Mouse (Mus musculus) erythroblast, adult 5-6 weeks (primary cell): ENCODE measurements around the gene Car15. TPM values are rescaled to one million over a fixed set of nuclear protein-coding genes. Genes with fewer than 3 reads are reported as not detected.

Source experiments
- ATAC-seq: replicated peaks from 2 replicates; pipeline ENCODE4 v1.8.0; 2016; ENCODE audit warnings: moderate number of reproducible peaks, mild to moderate bottlenecking, moderate TSS enrichment, inconsistent platforms; ENCODE audit not compliant: poor library complexity, low FRiP score, severe bottlenecking
- total RNA-seq, 2 experiments: library from RNA; stranded (forward) in 1 of 2; stranded (reverse) in 1 of 2; fragments of 150-400 nt in 1 of 2; fragments of 200-764, 138-1000 nt in 1 of 2; gene quantifications; 2 replicates each; pipeline versions ENCODE4 v1.2.3 to v1.2.4; 2015 to 2017; ENCODE audit warnings: low replicate concordance in 2 of 2

Car15 gene
- total RNA-seq, 2 experiments from 2014 or later, result 1.3 TPM; not detected in 1

DNA sequence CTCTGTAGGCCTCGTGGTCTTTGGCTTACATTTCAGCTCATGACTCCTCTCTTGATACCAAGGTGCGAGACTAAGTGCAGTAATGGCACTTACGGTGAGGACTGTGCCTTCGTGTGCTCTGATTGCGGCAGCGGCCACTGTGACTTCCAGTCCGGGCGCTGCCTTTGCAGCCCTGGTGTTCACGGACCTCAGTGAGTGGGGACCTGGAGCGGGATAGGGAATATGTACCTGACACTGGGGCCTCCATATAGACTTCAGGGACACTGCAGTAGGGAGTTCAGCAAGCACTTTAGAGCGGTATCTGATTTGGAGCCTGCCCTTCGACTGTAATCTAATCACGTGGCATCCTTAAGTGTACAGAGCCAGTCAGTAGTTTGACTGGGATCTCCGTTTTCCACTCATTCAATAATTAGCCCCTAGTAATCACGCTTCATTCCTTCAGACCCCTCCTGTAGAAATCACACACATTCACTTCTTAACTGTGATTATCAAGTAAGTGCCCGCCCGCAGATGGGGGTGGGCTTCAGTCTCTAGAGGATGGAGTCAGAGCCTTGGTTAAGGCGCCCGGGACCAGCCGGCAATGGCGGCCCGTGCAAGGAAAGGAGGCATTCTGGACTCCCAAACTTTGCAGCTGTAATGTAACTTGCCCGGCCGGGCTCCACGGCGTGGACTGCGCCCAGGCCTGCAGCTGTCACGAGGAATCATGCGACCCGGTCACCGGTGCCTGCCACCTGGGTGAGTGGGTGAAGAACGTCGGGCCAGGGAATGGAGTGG lies 34.3 kb downstream of the Car15 start:
- ATAC-seq, result no peak

DNA sequence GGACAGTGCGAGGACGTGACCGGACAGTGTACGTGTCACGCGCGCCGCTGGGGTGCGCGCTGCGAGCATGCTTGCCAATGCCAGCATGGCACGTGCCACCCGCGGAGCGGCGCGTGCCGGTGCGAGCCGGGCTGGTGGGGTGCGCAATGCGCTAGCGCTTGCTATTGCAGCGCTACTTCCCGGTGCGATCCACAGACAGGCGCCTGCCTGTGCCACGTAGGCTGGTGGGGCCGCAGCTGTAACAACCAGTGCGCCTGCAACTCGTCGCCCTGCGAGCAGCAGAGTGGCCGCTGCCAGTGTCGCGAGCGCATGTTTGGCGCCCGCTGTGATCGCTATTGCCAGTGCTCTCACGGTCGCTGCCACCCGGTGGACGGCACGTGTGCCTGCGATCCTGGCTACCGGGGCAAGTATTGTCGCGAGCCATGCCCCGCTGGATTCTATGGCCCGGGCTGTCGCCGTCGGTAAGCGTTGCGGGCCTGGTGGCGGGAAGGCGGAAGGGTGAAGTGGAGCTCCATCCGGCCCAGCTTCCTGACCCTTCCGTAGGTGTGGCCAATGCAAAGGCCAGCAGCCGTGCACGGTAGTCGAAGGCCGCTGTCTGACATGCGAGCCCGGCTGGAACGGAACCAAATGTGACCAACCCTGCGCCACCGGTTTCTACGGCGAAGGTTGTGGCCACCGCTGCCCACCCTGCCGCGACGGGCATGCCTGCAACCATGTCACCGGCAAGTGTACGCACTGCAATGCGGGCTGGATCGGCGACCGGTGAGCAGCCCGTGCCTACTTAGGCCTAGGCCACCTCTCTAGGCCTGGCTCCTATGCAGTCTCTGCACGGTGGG lies 35.1 kb downstream of the Car15 start:
- ATAC-seq, result no peak

DNA sequence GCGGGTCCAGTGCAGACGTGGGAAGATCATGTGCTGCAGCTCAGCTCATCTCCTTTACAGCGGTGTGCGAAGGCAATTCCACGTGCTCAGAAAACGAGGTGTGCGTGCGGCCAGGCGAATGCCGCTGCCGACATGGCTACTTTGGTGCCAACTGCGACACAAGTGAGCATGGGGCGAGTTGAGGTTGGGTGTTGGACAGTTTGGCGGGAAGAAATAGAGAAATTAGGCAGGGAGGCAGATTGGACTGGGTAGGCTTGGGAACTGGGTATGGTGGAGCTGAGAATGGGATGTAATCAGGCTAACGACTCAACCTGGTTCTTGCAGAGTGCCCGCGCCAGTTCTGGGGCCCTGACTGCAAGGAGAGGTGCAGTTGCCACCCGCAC lies 35.7 kb downstream of the Car15 start:
- no peak for ATAC-seq

DNA sequence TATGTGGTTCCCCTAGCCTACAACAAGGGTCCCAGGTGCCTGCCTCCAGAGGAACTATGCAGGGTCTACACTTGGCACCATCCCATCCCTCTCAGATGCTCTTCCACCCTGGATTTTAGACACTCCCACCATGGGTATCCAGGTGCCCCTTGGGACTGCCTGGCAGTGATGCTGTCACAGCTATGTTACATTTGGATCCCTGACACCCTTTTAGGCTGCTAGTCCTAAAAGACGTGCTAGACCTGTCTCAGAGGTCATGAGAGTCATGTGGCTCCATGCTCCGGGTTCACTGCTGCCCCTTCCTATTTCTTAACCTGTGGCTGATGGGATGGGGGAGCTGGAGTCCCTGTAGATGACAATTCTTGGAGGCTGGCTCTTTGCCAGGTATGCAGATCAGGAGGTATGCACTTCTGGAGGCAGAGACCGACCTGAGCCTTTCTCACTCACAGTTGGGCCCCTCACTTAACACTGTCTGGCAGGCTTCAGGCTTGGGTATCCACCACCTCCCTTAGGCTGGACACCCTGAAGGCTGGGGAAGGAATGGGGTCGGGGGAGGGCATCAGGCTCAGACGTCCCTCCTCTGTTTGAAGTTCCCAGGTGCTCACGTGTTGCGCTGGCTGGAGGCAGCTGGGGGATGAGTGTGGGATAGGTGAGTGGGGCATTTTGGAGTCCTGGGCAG lies 36.2 kb downstream of the Car15 start:
- ATAC-seq, result no peak

DNA sequence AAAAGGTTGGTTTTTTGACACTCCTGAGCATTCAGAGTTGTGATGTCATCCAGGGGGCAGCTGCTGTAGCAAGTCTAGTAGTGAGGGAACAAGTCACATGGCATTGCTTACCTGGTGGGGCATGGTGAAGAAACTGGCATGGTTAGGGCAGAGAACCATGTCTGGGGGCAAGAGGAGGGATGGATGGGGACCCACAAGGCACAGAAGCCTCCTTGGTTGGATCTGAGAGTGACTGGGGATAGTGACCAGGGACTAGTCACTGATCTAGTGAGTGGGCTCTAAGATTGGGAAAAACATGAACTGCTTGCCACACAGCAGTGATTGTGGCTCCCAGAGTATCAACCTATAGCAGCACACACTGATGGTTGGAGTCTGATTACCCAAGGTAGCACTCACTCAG lies 38.6 kb downstream of the Car15 start:
- no peak for ATAC-seq

DNA sequence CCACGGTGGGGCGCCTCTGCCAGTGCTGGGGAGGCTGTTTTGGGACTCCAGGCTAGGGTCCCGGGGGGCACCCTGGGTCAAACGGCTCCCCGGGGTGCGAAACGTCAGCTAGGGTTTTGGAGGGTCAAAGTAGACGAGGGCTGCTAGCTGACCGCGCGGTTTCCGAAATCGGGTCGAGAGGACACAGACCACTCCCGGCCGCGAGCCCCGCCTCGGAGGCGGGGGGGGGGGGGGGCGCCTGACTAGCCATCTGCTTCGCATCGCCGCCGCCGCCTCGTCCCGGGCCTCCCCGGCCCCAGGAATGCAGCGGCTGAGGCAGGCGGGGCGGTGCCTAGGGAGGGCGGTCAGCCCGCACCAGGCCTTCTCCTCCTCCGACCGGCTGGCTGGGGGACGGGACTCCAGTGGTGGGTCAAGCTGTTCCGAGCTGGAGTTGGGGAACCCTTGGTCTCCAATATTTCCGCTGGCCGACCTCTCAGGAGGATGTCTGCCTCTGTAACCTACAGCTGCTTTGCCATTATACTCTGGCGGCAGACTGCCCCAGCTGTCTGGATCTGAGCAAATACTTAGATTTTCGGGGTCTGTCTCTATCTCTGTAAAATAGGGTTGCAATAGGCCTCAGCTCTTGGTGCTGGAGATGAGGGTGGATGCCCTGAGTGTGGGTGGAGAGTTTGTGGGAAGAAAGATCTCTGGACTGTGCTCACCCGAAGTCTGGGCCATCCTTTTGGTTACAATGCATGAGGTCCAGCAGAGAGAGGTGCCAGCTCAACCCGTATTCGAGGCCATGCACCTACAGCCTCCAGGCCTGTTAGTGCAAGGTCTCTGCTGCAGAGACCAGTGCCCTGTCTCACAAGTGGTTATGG lies 39.6 kb downstream of the Car15 start:
- ATAC-seq, result no peak

DNA sequence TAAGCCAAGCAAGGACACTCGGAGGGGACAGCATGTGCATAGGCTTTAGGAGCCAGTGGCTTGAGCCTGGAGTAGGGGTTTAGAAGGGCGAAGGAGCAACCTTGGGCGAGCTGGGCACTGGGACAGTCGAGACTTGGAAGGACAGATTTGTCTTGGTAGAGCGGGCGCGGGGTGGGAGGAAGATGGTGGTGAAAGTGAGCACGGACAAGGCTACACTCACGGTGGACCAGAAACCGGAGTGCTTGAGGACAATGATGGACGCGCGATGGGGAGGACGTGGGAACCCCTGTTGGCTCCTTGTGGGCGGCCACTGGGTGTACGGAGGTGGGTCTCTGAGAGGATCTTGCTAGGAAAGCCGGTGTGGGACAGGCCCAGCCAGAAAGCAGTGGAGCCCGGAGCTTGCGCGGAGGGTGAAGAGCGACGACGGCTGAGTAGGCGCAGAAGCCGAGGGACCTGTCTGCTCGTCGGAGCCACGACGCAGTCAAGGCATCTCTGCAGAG lies 40.3 kb downstream of the Car15 start:
- ATAC-seq, result no peak

DNA sequence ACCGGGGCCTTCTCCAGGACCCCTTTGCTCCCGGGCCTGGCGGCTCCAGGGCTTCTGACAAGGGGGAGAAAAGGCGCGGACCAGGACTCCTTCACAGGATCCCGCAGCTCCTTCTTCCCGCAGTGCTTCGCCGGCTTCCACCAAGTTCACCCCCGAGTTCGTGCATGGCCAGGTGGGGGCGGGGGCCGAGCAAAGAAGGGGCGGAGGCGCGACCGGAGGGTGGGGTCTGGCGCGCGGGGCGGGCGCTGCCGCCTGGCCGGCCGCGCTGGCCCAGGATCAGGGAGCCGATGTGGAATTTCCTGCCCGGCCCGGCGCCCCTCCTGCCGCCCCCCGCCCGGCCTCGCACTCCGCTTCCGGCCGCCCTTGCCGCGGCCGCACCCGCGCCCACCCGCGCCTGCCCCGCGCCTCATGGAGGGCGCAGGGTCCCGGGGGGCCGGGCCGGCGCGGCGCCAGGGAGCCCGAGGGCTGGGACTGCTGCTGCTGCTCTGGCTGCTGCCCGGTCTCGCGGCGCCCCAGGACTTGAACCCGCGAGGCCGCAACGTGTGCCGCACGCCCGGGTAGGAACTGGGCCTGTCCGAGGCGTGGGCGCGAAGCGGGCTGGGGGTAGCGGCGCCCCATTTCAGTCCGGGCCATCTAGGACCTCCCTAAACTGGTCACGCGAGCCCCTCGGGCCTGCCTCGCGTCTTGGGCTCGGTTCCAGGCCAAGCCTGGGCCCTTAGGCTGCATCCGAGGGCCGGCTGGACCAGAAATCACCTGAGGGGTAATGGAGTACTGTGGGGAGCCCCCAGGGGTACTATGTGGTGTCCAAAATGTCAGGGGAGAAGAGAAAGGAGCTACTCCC lies 41.0 kb downstream of the Car15 start, which contains the start of gene Scarf2:
TSS of gene Scarf2 (plus strand) at position 312 of the 841 bp plus-strand sequence.
- ATAC-seq, result no peak

DNA sequence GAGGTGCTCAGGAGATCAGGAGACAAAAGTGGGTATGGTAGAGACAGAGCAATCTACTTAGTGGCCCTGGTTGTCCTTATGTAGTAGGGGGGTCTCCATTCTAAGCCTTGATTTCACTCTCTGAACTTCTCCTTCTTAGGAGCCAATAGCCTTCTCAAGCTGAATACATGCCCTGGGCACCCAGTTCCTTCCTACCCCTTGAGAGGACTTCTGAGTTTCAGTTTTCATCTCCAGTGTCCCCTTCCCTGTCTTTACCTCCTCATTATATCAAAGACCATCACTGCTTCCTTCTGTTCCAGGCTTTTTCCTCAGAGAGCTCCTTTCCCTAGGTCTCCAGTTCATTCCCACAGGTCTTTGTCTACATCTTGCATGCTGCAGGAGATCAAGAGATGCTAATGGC lies 41.6 kb downstream of the Car15 start:
- no peak for ATAC-seq

DNA sequence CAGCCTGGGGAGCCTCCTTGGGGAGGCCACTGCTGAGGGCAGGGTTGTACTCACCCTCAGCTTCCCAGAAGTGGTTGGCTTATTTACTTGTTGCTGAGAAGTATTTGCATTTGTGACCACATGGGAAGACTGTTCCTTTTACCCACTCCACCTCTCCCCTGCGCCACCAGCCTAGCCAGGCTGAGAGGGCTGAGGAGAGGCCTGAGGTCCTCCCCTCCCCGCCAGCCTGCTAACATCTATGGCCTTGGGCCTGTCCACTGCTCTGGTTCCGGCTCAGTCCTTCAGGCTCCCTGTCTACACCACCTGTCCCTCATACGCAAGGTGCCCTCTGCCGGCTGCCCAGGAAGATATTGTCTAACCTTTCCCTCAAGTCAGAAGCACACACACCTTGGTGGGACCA lies 42.5 kb downstream of the Car15 start:
- no peak for ATAC-seq

DNA sequence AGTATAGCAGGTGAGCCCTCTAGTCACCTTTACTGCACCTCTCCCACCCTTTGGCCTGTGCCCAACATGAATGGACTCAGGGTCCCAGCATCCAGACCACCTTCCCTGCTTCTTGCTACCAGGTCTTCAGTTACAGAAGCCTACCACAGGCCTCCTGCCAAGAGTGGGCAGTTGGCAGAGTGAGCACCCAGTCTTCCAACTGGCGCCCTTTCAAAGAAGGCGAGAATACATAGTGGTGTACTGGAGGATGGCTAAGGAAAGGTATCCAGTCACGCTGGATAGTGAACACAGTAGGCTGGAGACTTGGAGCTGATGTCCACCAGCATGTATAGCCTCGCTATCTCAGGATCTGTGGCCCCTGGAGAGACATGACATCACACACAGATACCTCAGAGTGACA lies 44.1 kb downstream of the Car15 start:
- no peak for ATAC-seq

DNA sequence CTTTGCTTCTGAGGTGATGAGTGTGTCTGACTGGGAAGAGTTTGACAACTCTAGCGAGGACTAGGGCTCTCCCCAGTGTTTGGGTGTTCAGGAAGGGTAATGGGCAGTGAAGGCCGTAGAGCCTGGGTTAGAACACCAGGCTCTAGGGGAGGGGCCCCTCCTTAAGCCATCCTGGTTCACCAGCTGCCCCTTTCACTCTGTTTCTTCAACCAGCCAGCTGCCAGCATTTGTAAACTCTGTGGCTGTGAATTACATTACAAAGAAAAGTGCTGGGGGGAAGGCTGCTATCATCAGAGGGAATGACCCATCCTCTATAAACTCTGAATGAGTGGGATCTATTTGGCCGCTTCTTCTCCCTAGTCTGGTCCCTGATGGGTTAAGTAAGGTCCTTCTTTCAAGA lies 45.4 kb downstream of the Car15 start:
- ATAC-seq, result no peak

DNA sequence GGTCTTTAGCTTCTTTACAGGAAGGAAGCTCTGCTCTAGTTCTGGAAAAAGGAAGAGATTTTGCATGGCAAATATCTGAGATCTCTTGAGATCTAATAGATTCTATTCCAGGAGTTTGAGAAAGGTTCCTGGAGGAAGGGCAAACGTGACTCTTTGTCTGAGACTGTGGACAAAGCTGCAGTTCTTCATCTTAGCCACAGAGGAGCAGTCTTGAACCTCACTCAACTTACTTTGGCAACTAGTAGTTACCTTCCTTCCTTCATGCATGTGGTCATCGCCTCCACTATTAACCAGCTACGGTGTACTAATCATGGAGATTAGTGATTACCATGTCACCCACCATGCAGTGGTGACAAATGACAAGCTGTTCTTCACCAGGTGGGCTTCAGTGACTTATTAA lies 52.8 kb downstream of the Car15 start:
- no peak for ATAC-seq

Other genes starting within 250 kb of the Car15 start
- gene Smpd4, start 219.0 kb downstream of the Car15 start, total RNA-seq (2015; ENCODE audit: low replicate concordance), result 9.6 and 20.5 TPM in 2 replicates
- gene Smpd4, start 219.0 kb downstream of the Car15 start, total RNA-seq (2017; ENCODE audit: low replicate concordance), result 14.6 and 19.2 TPM in 2 replicates
- not detected in 2 replicates for gene Ccdc74a, start 191.9 kb downstream of the Car15 start, total RNA-seq (2015; ENCODE audit: low replicate concordance)
- gene Ccdc74a, start 191.9 kb downstream of the Car15 start, total RNA-seq (2017; ENCODE audit: low replicate concordance), result 0.60 and 1.7 TPM in 2 replicates
- 15.5 and 30.0 TPM in 2 replicates for gene Med15, start 105.5 kb downstream of the Car15 start, total RNA-seq (2015; ENCODE audit: low replicate concordance)
- 16.7 and 20.7 TPM in 2 replicates for gene Med15, start 105.5 kb downstream of the Car15 start, total RNA-seq (2017; ENCODE audit: low replicate concordance)
- gene Klhl22, start 78.7 kb downstream of the Car15 start, total RNA-seq (2015; ENCODE audit: low replicate concordance), result 2.1 and 2.5 TPM in 2 replicates
- gene Klhl22, start 78.7 kb downstream of the Car15 start, total RNA-seq (2017; ENCODE audit: low replicate concordance), result 4.3 and 9.0 TPM in 2 replicates
- not detected in 2 replicates for gene Scarf2, start 41.1 kb downstream of the Car15 start, total RNA-seq (2015; ENCODE audit: low replicate concordance)
- not detected in 2 replicates for gene Scarf2, start 41.1 kb downstream of the Car15 start, total RNA-seq (2017; ENCODE audit: low replicate concordance)
- gene B830017H08Rik, start 5.2 kb downstream of the Car15 start, total RNA-seq (2015; ENCODE audit: low replicate concordance), result not detected in 2 replicates
- not detected in 2 replicates for gene B830017H08Rik, start 5.2 kb downstream of the Car15 start, total RNA-seq (2017; ENCODE audit: low replicate concordance)
- gene Gm20518, start 53.3 kb upstream of the Car15 start, total RNA-seq (2015; ENCODE audit: low replicate concordance), result 1.0 TPM in 1 of 2 replicates, not detected in the other
- gene Gm20518, start 53.3 kb upstream of the Car15 start, total RNA-seq (2017; ENCODE audit: low replicate concordance), result 0.68 TPM in 1 of 2 replicates, not detected in the other
- not detected in 2 replicates for gene Tssk1, start 55.9 kb upstream of the Car15 start, total RNA-seq (2015; ENCODE audit: low replicate concordance)
- not detected in 2 replicates for gene Tssk1, start 55.9 kb upstream of the Car15 start, total RNA-seq (2017; ENCODE audit: low replicate concordance)
- gene Dgcr2, start 60.2 kb upstream of the Car15 start, total RNA-seq (2015; ENCODE audit: low replicate concordance), result 2.1 and 26.1 TPM in 2 replicates
- 11.6 and 13.8 TPM in 2 replicates for gene Dgcr2, start 60.2 kb upstream of the Car15 start, total RNA-seq (2017; ENCODE audit: low replicate concordance)
- not detected in 2 replicates for gene Tssk2, start 60.3 kb upstream of the Car15 start, total RNA-seq (2015; ENCODE audit: low replicate concordance)
- not detected in 2 replicates for gene Tssk2, start 60.3 kb upstream of the Car15 start, total RNA-seq (2017; ENCODE audit: low replicate concordance)
- gene Ess2, start 73.0 kb upstream of the Car15 start, total RNA-seq (2015; ENCODE audit: low replicate concordance), result 1.7 TPM in 1 of 2 replicates, not detected in the other
- 6.0 and 8.4 TPM in 2 replicates for gene Ess2, start 73.0 kb upstream of the Car15 start, total RNA-seq (2017; ENCODE audit: low replicate concordance)
- gene Gsc2, start 76.7 kb upstream of the Car15 start, total RNA-seq (2015; ENCODE audit: low replicate concordance), result not detected in 2 replicates
- not detected in 2 replicates for gene Gsc2, start 76.7 kb upstream of the Car15 start, total RNA-seq (2017; ENCODE audit: low replicate concordance)
- gene Slc25a1, start 89.9 kb upstream of the Car15 start, total RNA-seq (2015; ENCODE audit: low replicate concordance), result 5.4 and 6.9 TPM in 2 replicates
- gene Slc25a1, start 89.9 kb upstream of the Car15 start, total RNA-seq (2017; ENCODE audit: low replicate concordance), result 8.6 and 13.7 TPM in 2 replicates
- gene Vpreb2, start 142.1 kb upstream of the Car15 start, total RNA-seq (2015; ENCODE audit: low replicate concordance), result not detected in 2 replicates
- gene Vpreb2, start 142.1 kb upstream of the Car15 start, total RNA-seq (2017; ENCODE audit: low replicate concordance), result not detected in 2 replicates
- 0.96 and 7.9 TPM in 2 replicates for gene Dgcr6, start 214.5 kb upstream of the Car15 start, total RNA-seq (2015; ENCODE audit: low replicate concordance)
- gene Dgcr6, start 214.5 kb upstream of the Car15 start, total RNA-seq (2017; ENCODE audit: low replicate concordance), result 1.6 and 6.6 TPM in 2 replicates